In genomic region chr1:157444632-157445300, GRCm38 (mm10) we compare ENCODE assay signal across 13 mouse cellular contexts. TPM values are rescaled to one million over a fixed set of nuclear protein-coding genes. Genes with fewer than 3 reads are reported as not detected.
DNase-seq lines count a peak whose midpoint lies in the region; ATAC-seq lines count a peak whose summit lies in the region.
"Had no signal": no experiment of that assay in that cellular context is flagged by ENCODE, and none has a peak within 500 bp of the region (broad histone marks: within the 10 kb centered on the region; RNA-seq: fewer than 3 reads in every experiment).

No protein-coding gene starts in this region.

- no peak for ATAC-seq in midbrain, embryonic 14.5 days (ENCODE audit: low FRiP score, low TSS enrichment)
- ATAC-seq: activated CD4-positive, CD25-positive, alpha-beta regulatory T cell, adult 4 months; CD4-positive, CD25-positive, alpha-beta regulatory T cell, adult 4 months; hindbrain, postnatal 0 days had no signal

- H3K4me1 ChIP-seq in midbrain, embryonic 14.5 days (ENCODE audit: control insufficient read depth, insufficient read depth, low read length) = peaks cover 17% of the 10 kb centered on the region

- H3K4me2 ChIP-seq in midbrain, embryonic 14.5 days (ENCODE audit: low read length) = no peak overlapping the region

- H3K9ac ChIP-seq in midbrain, embryonic 14.5 days (replicated peaks; ENCODE audit: low read length) = no peak overlapping the region

- H3K27ac ChIP-seq in midbrain, embryonic 14.5 days (replicated peaks; ENCODE audit: low read depth, low read length) = peak overlapping the region; percentile 27; the same call in 1 of the 2 replicates
- H3K27ac ChIP-seq: hindbrain, postnatal 0 days had no signal

- no peaks in the 10 kb centered on the region for H3K9me3 ChIP-seq in midbrain, embryonic 14.5 days (ENCODE audit: control insufficient read depth, low read length)

- intact Hi-C loops in heart, postnatal 10 days (cut with DNase I) = loop anchor here (2.0 kb wide), 1 partner anchor 28 kb away; no protein-coding TSS in a partner anchor

- H3K27me3 ChIP-seq in midbrain, embryonic 14.5 days (ENCODE audit: control insufficient read depth, insufficient read depth, low read length) = no peaks in the 10 kb centered on the region

- H3K36me3 ChIP-seq in midbrain, embryonic 14.5 days (ENCODE audit: control insufficient read depth, insufficient read depth, low read length) = no peaks in the 10 kb centered on the region

- 64% methylated on average over 13 of the region's 13 CpGs for WGBS in midbrain, embryonic 14.5 days

- no peak overlapping the region for H3K4me3 ChIP-seq in midbrain, embryonic 14.5 days (replicated peaks; ENCODE audit: low read depth, low read length)

- peak; percentile 59 to 66 for DNase-seq in heart, adult 18-20 months
- no peak for DNase-seq in heart, postnatal 10 days
- DNase-seq in lung, postnatal 14 days = peak; percentile 1
- DNase-seq in lung, postnatal 36 days = no peak
- DNase-seq in heart, adult 9 months (ENCODE audit: low spot score in 2 of 2) = peak; percentile 37 to 49
- no peak for DNase-seq in midbrain, embryonic 14.5 days
- no peak for DNase-seq in urinary bladder, postnatal 36 days (ENCODE audit: low spot score in 2 of 2)
- no peak for DNase-seq in cerebellum, adult 9-10 months
- DNase-seq: cerebellum, adult 18-20 months; thymus, adult 18-20 months had no signal

RNA-seq across cellular contexts. Expression of gene Cryzl2, which starts 13.6 kb away (rescaled TPM):
- 10 to 100 TPM; 11.7 to 13.9 TPM for total RNA-seq in heart, adult 18-20 months (2021)
- 10 to 100 TPM; 15.4 to 17.4 TPM for total RNA-seq in heart, postnatal 10 days (2021)
- polyA plus RNA-seq in midbrain, embryonic 14.5 days (2014; fragmentation: Nextera tagmentation; extraction: Ambion mirVana) = 6.2 and 7.6 TPM in 2 replicates

RNA-seq across cellular contexts. Expression of gene Rasal2, which starts 32.4 kb away (rescaled TPM):
- 10 to 100 TPM; 19.8 to 23.9 TPM for total RNA-seq in heart, adult 18-20 months (2021)
- 10 to 100 TPM; 33.3 to 34.2 TPM for total RNA-seq in heart, postnatal 10 days (2021)
- 48.8 and 64.2 TPM in 2 replicates for polyA plus RNA-seq in midbrain, embryonic 14.5 days (2014; fragmentation: Nextera tagmentation; extraction: Ambion mirVana)
- polyA plus RNA-seq: CD4-positive, CD25-positive, alpha-beta regulatory T cell, adult 4 months had no signal

Comparison
In these comparisons a context has a peak if more than half of its experiments do, and no peak if none do; other contexts are left out.
1. DNase-seq: peak in heart, adult 18-20 months (2 of 2), lung, postnatal 14 days (single experiment) and heart, adult 9 months (2 of 2); none in heart, postnatal 10 days (0 of 2), lung, postnatal 36 days (single experiment), midbrain, embryonic 14.5 days (single experiment), urinary bladder, postnatal 36 days (0 of 2) and cerebellum, adult 9-10 months (single experiment).